Mouse (Mus musculus): ENCODE measurements around the gene Mtr. TPM values are rescaled to one million over a fixed set of nuclear protein-coding genes. Genes with fewer than 3 reads are reported as not detected.

The Mtr gene
- total and polyA plus RNA-seq, 2 experiments from 2014 or later: 2.2 to 6.9 TPM

DNA sequence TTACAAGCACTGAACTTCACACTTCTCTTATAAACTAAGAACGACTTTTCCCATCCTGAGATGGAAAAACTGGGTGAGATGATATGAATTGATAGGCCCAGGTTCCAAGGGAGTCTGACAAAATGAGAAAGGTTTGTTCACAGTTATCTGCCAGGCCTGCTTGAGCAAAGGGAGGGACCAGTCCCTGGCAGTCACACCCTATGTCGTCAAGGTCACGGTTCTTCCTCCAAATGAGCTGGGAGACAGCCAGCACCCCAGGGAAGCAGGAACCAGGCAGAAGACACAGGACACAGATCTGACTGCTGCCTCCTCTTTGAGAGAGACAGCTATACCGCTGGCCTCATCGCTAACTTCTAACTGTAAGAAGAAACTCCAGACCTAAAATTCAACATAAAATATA lies 57.5 kb downstream of the Mtr start:
- Histone ChIP-seq H3K27ac (ENCODE audit: low read depth, low read length) (no peak overlapping the region), H3K9ac (replicated peaks; ENCODE audit: low read length, poor library complexity, severe bottlenecking) (no peak overlapping the region), H3K27me3 (ENCODE audit: insufficient read depth, low read length) (no peaks in the 10 kb centered on the region), H3K4me3 (ENCODE audit: low read depth, low read length) (no peak overlapping the region), H3K4me1 (ENCODE audit: insufficient read depth, low read length) (no peaks in the 10 kb centered on the region), H3K36me3 (ENCODE audit: insufficient read depth, low read length) (peaks cover 3% of the 10 kb centered on the region), H3K9me3 (ENCODE audit: low read length) (no peaks in the 10 kb centered on the region), H3K4me2 (ENCODE audit: low read depth, low read length, poor library complexity, severe bottlenecking) (no peak overlapping the region)
- WGBS: 89% methylated on average over 5 of the region's 5 CpGs
- peak; percentile 10 for DNase-seq (ENCODE audit: low spot score)
- TF ChIP-seq CTCF (IDR thresholded peaks at IDR 0.05): no peak
- ATAC-seq (ENCODE audit: low FRiP score): no peak

- TF ChIP-seq CTCF (IDR thresholded peaks at IDR 0.05): no peak
- WGBS: 98% methylated on average over 2 of the region's 2 CpGs
- no peak for DNase-seq (ENCODE audit: low spot score)
- Histone ChIP-seq H3K4me1 (ENCODE audit: insufficient read depth, low read length) (no peaks in the 10 kb centered on the region), H3K27me3 (ENCODE audit: insufficient read depth, low read length) (no peaks in the 10 kb centered on the region), H3K4me3 (ENCODE audit: low read depth, low read length) (no peak overlapping the region), H3K9me3 (ENCODE audit: low read length) (no peaks in the 10 kb centered on the region), H3K36me3 (ENCODE audit: insufficient read depth, low read length) (peaks cover 6% of the 10 kb centered on the region), H3K4me2 (ENCODE audit: low read depth, low read length, poor library complexity, severe bottlenecking) (no peak overlapping the region), H3K27ac (ENCODE audit: low read depth, low read length) (no peak overlapping the region), H3K9ac (replicated peaks; ENCODE audit: low read length, poor library complexity, severe bottlenecking) (no peak overlapping the region)
- no peak for ATAC-seq (ENCODE audit: low FRiP score)
Observed at GRCm38 (mm10) chr13:12198486-12198885, 59.4 kb downstream of the Mtr start.

GRCm38 (mm10) chr13:12196861-12197260 lies 61.1 kb downstream of the Mtr start:
- Histone ChIP-seq H3K4me1 (ENCODE audit: insufficient read depth, low read length) (no peaks in the 10 kb centered on the region), H3K9me3 (ENCODE audit: low read length) (no peaks in the 10 kb centered on the region), H3K27ac (ENCODE audit: low read depth, low read length) (no peak overlapping the region), H3K4me3 (ENCODE audit: low read depth, low read length) (no peak overlapping the region), H3K27me3 (ENCODE audit: insufficient read depth, low read length) (no peaks in the 10 kb centered on the region), H3K4me2 (ENCODE audit: low read depth, low read length, poor library complexity, severe bottlenecking) (no peak overlapping the region), H3K36me3 (ENCODE audit: insufficient read depth, low read length) (peaks cover 6% of the 10 kb centered on the region), H3K9ac (replicated peaks; ENCODE audit: low read length, poor library complexity, severe bottlenecking) (no peak overlapping the region)
- no peak for DNase-seq (ENCODE audit: low spot score)
- no peak for ATAC-seq (ENCODE audit: low FRiP score)
- TF ChIP-seq CTCF (IDR thresholded peaks at IDR 0.05): no peak
- 94% methylated on average over 4 of the region's 4 CpGs for WGBS

GRCm38 (mm10) chr13:12196012-12196411 lies 61.9 kb downstream of the Mtr start:
- 95% methylated on average over 3 of the region's 3 CpGs for WGBS
- no peak overlapping the region for H3K9ac ChIP-seq (replicated peaks; ENCODE audit: low read length, poor library complexity, severe bottlenecking)
- no peaks in the 10 kb centered on the region for H3K4me1 ChIP-seq (ENCODE audit: insufficient read depth, low read length)
- H3K9me3 ChIP-seq (ENCODE audit: low read length): no peaks in the 10 kb centered on the region
- H3K27me3 ChIP-seq (ENCODE audit: insufficient read depth, low read length): no peaks in the 10 kb centered on the region
- peaks cover 6% of the 10 kb centered on the region for H3K36me3 ChIP-seq (ENCODE audit: insufficient read depth, low read length)
- peak; percentile 89 for DNase-seq (ENCODE audit: low spot score)
- peak; percentile 71; the same call in 1 of the 2 replicates for ATAC-seq (ENCODE audit: low FRiP score)
- H3K4me2 ChIP-seq (ENCODE audit: low read depth, low read length, poor library complexity, severe bottlenecking): no peak overlapping the region
- no peak for TF ChIP-seq CTCF (IDR thresholded peaks at IDR 0.05)
- no peak overlapping the region for H3K27ac ChIP-seq (ENCODE audit: low read depth, low read length)
- no peak overlapping the region for H3K4me3 ChIP-seq (ENCODE audit: low read depth, low read length)

- H3K27ac ChIP-seq (ENCODE audit: low read depth, low read length): no peak overlapping the region
- no peak for TF ChIP-seq CTCF (IDR thresholded peaks at IDR 0.05)
- no peaks in the 10 kb centered on the region for H3K4me1 ChIP-seq (ENCODE audit: insufficient read depth, low read length)
- no peaks in the 10 kb centered on the region for H3K27me3 ChIP-seq (ENCODE audit: insufficient read depth, low read length)
- no peak overlapping the region for H3K4me3 ChIP-seq (ENCODE audit: low read depth, low read length)
- DNase-seq (ENCODE audit: low spot score) (no peak), ATAC-seq (ENCODE audit: low FRiP score) (no peak)
- no peak overlapping the region for H3K4me2 ChIP-seq (ENCODE audit: low read depth, low read length, poor library complexity, severe bottlenecking)
- WGBS: 90% methylated on average over 12 of the region's 12 CpGs
- H3K36me3 ChIP-seq (ENCODE audit: insufficient read depth, low read length): peaks cover 6% of the 10 kb centered on the region
- H3K9me3 ChIP-seq (ENCODE audit: low read length): no peaks in the 10 kb centered on the region
- H3K9ac ChIP-seq (replicated peaks; ENCODE audit: low read length, poor library complexity, severe bottlenecking): no peak overlapping the region
Observed at GRCm38 (mm10) chr13:12194942-12195662, 62.8 kb downstream of the Mtr start.

- Histone ChIP-seq H3K4me1 (ENCODE audit: insufficient read depth, low read length) (no peaks in the 10 kb centered on the region), H3K36me3 (ENCODE audit: insufficient read depth, low read length) (peaks cover 9% of the 10 kb centered on the region), H3K4me2 (ENCODE audit: low read depth, low read length, poor library complexity, severe bottlenecking) (no peak overlapping the region), H3K27ac (ENCODE audit: low read depth, low read length) (no peak overlapping the region), H3K4me3 (ENCODE audit: low read depth, low read length) (no peak overlapping the region), H3K27me3 (ENCODE audit: insufficient read depth, low read length) (no peaks in the 10 kb centered on the region), H3K9ac (replicated peaks; ENCODE audit: low read length, poor library complexity, severe bottlenecking) (no peak overlapping the region), H3K9me3 (ENCODE audit: low read length) (no peaks in the 10 kb centered on the region)
- no peak for TF ChIP-seq CTCF (IDR thresholded peaks at IDR 0.05)
- ATAC-seq (ENCODE audit: low FRiP score): no peak
- 96% methylated on average over 11 of the region's 11 CpGs for WGBS
- no peak for DNase-seq (ENCODE audit: low spot score)
Observed at GRCm38 (mm10) chr13:12189219-12189618, 68.7 kb downstream of the Mtr start.

Data from midbrain, postnatal 0 days (tissue).